Mouse (Mus musculus) spleen, adult 2 months (tissue): ENCODE results near the gene Nxpe4. TPM values are rescaled to one million over a fixed set of nuclear protein-coding genes. Genes with fewer than 3 reads are reported as not detected.

Source experiments
- DNase-seq, 2 experiments: peaks; one replicate each; pipeline versions ENCODE4 v3.0.0 to v3.0.0-alpha.2; 2012 to 2021; ENCODE audit warnings: low spot score in 2 of 2, low read depth in 1 of 2
- H3K27ac ChIP-seq: fragments of 200-500 bp; 2 replicates; pipeline ENCODE4 v1.5.1; 2012; ENCODE audit warnings: low read length, inconsistent platforms; ENCODE audit not compliant: insufficient read depth
- H3K27me3 ChIP-seq: fragments of 200-500 bp; 2 replicates; pipeline ENCODE4 v1.6.1; 2012; ENCODE audit warnings: mild to moderate bottlenecking, moderate library complexity, low read length, inconsistent platforms; ENCODE audit not compliant: control insufficient read depth, insufficient read depth
- H3K36me3 ChIP-seq: fragments of 200-500 bp; 2 replicates; pipeline ENCODE4 v1.6.1; 2012; ENCODE audit warnings: mild to moderate bottlenecking, low read length, inconsistent platforms; ENCODE audit not compliant: control insufficient read depth, insufficient read depth
- H3K4me1 ChIP-seq: fragments of 200-500 bp; 2 replicates; pipeline ENCODE4 v1.6.1; 2011; ENCODE audit warnings: inconsistent platforms; ENCODE audit not compliant: control insufficient read depth, insufficient read depth, insufficient read length
- H3K4me3 ChIP-seq: fragments of 200-500 bp; 2 replicates; pipeline ENCODE4 v1.5.1; 2011; ENCODE audit warnings: mild to moderate bottlenecking, inconsistent platforms; ENCODE audit not compliant: insufficient read depth, insufficient read length; ENCODE audit errors: extremely low read depth
- CTCF ChIP-seq: fragments of 200-500 bp; IDR thresholded peaks from 2 replicates; pipeline ENCODE4 v1.5.1; 2011; ENCODE audit warnings: mild to moderate bottlenecking, inconsistent platforms; ENCODE audit not compliant: insufficient read depth, insufficient read length, insufficient replicate concordance; ENCODE audit errors: extremely low read depth
- POLR2A ChIP-seq: fragments of 200-500 bp; IDR thresholded peaks from 2 replicates; pipeline ENCODE4 v1.6.1; 2011; ENCODE audit warnings: low read depth, low read length, inconsistent platforms
- WGBS: fragments of 180-500 bp; shearing (Covaris S2); methylation state at CpG from one replicate; pipeline ENCODE4 v1.1.7; 2018; 5-methylcytosine and 5-hydroxymethylcytosine counted together
- polyA plus RNA-seq: library from polyadenylated mRNA; depleted of rRNA; stranded (reverse); fragments of >200 nt; gene quantifications from 2 replicates; pipeline ENCODE4 v1.2.3, GENCODE M21; 2012

The Nxpe4 gene
- polyA plus RNA-seq, 1 experiment = 1.4 TPM

DNA sequence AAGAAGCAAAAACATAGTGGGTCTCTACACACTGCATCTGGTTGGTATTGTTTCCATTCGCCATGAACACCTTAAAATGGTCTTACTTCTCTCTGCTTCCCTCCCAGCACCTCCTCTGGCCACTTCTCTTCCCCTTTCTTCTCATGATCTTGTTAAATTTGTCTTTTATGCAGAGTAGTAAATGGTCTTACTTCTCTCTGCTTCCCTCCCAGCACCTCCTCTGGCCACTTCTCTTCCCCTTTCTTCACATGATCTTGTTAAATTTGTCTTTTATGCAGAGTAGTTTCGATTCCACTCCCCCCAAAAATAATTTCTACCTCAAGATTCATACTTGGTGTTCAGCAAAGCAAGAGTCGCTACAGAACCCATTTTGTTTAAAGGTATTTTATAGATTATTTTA is 256.2 kb downstream of the Nxpe4 start:
- H3K27me3 ChIP-seq = no peaks in the 10 kb centered on the region
- H3K4me1 ChIP-seq = peaks cover 19% of the 10 kb centered on the region
- WGBS = 18% methylated on average over 3 of the region's 3 CpGs
- TF ChIP-seq POLR2A = no peak; the same call in 1 of the 2 replicates
- TF ChIP-seq CTCF = no peak
- peak overlapping the region; percentile 45; the same call in 1 of the 2 replicates for H3K27ac ChIP-seq
- H3K4me3 ChIP-seq = no peak overlapping the region; the same call in 1 of the 2 replicates
- peak in 1 of 2 experiments; percentile 51 for DNase-seq
- no peaks in the 10 kb centered on the region; the same call in 1 of the 2 replicates for H3K36me3 ChIP-seq

DNA sequence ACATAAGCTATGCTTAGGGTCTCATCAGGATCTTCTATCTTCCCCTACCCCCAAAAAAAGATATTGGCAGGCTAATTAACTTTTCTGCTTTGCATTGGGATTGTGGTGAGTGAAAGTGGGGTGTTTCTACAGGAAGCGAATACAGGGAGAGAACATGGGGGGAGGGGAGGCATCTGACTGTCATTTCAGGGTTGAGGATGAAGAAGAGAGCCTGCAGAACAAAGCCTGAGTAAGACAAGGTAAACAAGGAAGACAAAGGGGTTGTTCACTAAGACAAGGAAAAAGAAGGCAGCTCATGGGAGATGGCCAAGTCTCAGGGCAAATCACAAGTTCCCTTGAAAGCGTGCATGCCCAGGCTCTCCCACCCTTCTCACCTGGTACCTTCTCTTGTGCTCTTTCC is 256.6 kb downstream of the Nxpe4 start:
- 34% methylated on average over 2 of the region's 2 CpGs for WGBS
- Histone ChIP-seq H3K27me3 (no peaks in the 10 kb centered on the region), H3K36me3 (no peaks in the 10 kb centered on the region; the same call in 1 of the 2 replicates), H3K4me1 (peaks cover 19% of the 10 kb centered on the region), H3K27ac (peak overlapping the region; percentile 77), H3K4me3 (peak overlapping the region; percentile 52)
- DNase-seq = peak in 1 of 2 experiments; percentile 60
- TF ChIP-seq POLR2A (no peak), CTCF (no peak)

GRCm38 (mm10) chr9:48418829-48419228 is 257.0 kb downstream of the Nxpe4 start:
- H3K36me3 ChIP-seq = no peaks in the 10 kb centered on the region; the same call in 1 of the 2 replicates
- peaks cover 19% of the 10 kb centered on the region for H3K4me1 ChIP-seq
- peak overlapping the region; percentile 77 for H3K27ac ChIP-seq
- H3K27me3 ChIP-seq = no peaks in the 10 kb centered on the region
- WGBS = 52% methylated on average over 8 of the region's 8 CpGs
- TF ChIP-seq POLR2A = no peak
- no peak for TF ChIP-seq CTCF
- no peak for DNase-seq
- peak overlapping the region; percentile 52 for H3K4me3 ChIP-seq

- no peaks in the 10 kb centered on the region for H3K27me3 ChIP-seq
Observed at GRCm38 (mm10) chr9:48420437-48420836, 258.6 kb downstream of the Nxpe4 start.

DNA sequence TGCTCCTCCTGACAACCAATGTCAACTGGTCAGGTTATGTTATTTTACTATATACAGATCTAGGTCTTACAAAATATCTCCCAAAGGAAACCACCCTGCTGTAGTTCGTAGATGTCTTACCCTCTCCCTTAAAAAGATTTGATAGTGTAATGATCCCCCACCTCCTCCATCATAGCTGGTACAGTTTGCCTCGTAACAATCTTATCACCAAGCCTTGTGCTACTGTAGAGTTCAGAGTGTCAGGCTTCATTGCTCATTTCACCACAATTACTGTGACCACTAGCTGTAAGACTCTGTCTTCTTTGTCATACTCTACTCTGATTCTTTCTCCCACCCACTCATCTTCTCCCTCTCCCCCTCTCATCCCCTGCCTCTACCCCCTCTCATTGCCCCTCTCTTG is 259.2 kb downstream of the Nxpe4 start:
- H3K36me3 ChIP-seq = no peaks in the 10 kb centered on the region
- peaks cover 19% of the 10 kb centered on the region for H3K4me1 ChIP-seq
- DNase-seq = no peak
- peak overlapping the region; percentile 70; the same call in 1 of the 2 replicates for H3K27ac ChIP-seq
- TF ChIP-seq POLR2A (no peak), CTCF (no peak)
- H3K27me3 ChIP-seq = no peaks in the 10 kb centered on the region
- H3K4me3 ChIP-seq = no peak overlapping the region
- WGBS = 54% methylated on average over 2 of the region's 2 CpGs

More at GRCm38 (mm10) chr9:48420437-48420836, 258.6 kb downstream of the Nxpe4 start:
- Histone ChIP-seq H3K4me1 (peaks cover 19% of the 10 kb centered on the region), H3K4me3 (peak overlapping the region; percentile 61), H3K27ac (peak overlapping the region; percentile 70), H3K36me3 (no peaks in the 10 kb centered on the region; the same call in 1 of the 2 replicates)
- DNase-seq = peak in 1 of 2 experiments; percentile 66
- 50% methylated on average over 7 of the region's 7 CpGs for WGBS
- no peak; the same call in 1 of the 2 replicates for TF ChIP-seq POLR2A
- TF ChIP-seq CTCF = no peak

DNA sequence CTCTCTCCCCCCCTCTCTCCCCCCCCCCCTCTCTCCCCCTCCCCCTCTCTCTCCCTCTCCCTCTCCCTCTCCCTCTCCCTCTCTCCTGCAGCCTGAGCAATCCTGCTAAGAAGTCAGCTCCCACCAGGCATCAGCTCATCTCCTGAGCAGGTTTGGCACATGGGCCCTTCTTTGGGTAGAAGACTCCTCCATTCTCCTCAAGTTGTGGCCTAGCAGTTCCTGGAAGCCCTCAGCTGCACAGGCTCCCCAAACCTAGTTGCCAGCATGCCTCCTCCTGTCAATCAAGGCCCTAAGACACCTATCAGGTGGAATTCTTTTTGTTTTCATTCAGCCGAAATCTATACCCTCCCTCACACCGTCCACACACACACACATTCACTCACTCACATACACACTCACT is 259.7 kb downstream of the Nxpe4 start:
- H3K27ac ChIP-seq = peak overlapping the region; percentile 23
- WGBS = 94% methylated on average over 2 of the region's 2 CpGs

GRCm38 (mm10) chr9:48422382-48422781 is 260.6 kb downstream of the Nxpe4 start:
- 14% methylated on average over 8 of the region's 8 CpGs for WGBS
- TF ChIP-seq POLR2A = no peak
- no peak for TF ChIP-seq CTCF
- Histone ChIP-seq H3K4me3 (peak overlapping the region; percentile 37; the same call in 1 of the 2 replicates), H3K4me1 (peaks cover 16% of the 10 kb centered on the region), H3K27me3 (no peaks in the 10 kb centered on the region), H3K27ac (peak overlapping the region; percentile 81), H3K36me3 (no peaks in the 10 kb centered on the region)
- DNase-seq = peak; percentile 39 to 45

More for the DNA sequence above, 259.7 kb downstream of the Nxpe4 start:
- no peaks in the 10 kb centered on the region for H3K36me3 ChIP-seq
- no peak overlapping the region for H3K4me3 ChIP-seq
- no peak for TF ChIP-seq POLR2A
- no peak for TF ChIP-seq CTCF
- no peak for DNase-seq
- peaks cover 19% of the 10 kb centered on the region for H3K4me1 ChIP-seq
- H3K27me3 ChIP-seq = no peaks in the 10 kb centered on the region
